Mouse (Mus musculus): ENCODE results near the gene Spg7.

GRCm38 (mm10) chr8:123135806-123136205 lies 73.1 kb downstream of the Spg7 start:
- TF ChIP-seq ZMIZ1 (IDR thresholded peaks at IDR 0.05; ENCODE audit: low read depth, low read length) (no peak), MAFK (IDR thresholded peaks at IDR 0.05; ENCODE audit: borderline replicate concordance, low read depth, low read length) (no peak), EP300 (IDR thresholded peaks at IDR 0.05; ENCODE audit: low read depth in 1 of 2, low read length in 2 of 2) (no peak), BHLHE40 (IDR thresholded peaks at IDR 0.05; ENCODE audit: borderline replicate concordance, low read depth, low read length) (no peak), CTCF (IDR thresholded peaks at IDR 0.05 in 2 of 3, conservative IDR thresholded peaks at IDR 0.05 in 1 of 3; ENCODE audit: control insufficient read depth in 1 of 3, insufficient read depth in 1 of 3, low read depth in 2 of 3, low read length in 3 of 3, poor library complexity in 1 of 3, severe bottlenecking in 1 of 3) (no peak), POLR2A (IDR thresholded peaks at IDR 0.05; ENCODE audit: control insufficient read depth in 1 of 2, insufficient read depth in 1 of 2, low read depth in 1 of 2, low read length in 2 of 2, poor library complexity in 1 of 2) (no peak), TCF12 (IDR thresholded peaks at IDR 0.05; ENCODE audit: low read depth, low read length) (no peak)

All from MEL (cell line).